Mouse (Mus musculus) ES-Bruce4 (cell line): ENCODE data around the gene Lce6a. TPM values are rescaled to one million over a fixed set of nuclear protein-coding genes. Genes with fewer than 3 reads are reported as not detected.

ENCODE experiments used
- H3K27ac ChIP-seq: 2 replicates; pipeline ENCODE4 v1.5.1; 2012; ENCODE audit warnings: low read length, inconsistent platforms; ENCODE audit not compliant: insufficient read depth
- H3K27me3 ChIP-seq: 2 replicates; pipeline ENCODE4 v1.6.1; 2012; ENCODE audit warnings: mild to moderate bottlenecking, low read length, inconsistent platforms; ENCODE audit not compliant: control insufficient read depth, poor library complexity, insufficient read depth, severe bottlenecking
- H3K36me3 ChIP-seq: 2 replicates; pipeline ENCODE4 v1.6.1; 2012; ENCODE audit warnings: inconsistent platforms, mild to moderate bottlenecking, low read length, moderate library complexity; ENCODE audit not compliant: control insufficient read depth, poor library complexity, insufficient read depth, severe bottlenecking
- H3K4me1 ChIP-seq: one replicate; pipeline ENCODE4 v1.8.1; 2011; ENCODE audit warnings: low read length; ENCODE audit not compliant: control insufficient read depth, insufficient read depth
- H3K4me3 ChIP-seq: 2 replicates; pipeline ENCODE4 v1.5.1; 2011; ENCODE audit warnings: low read depth, mild to moderate bottlenecking, low read length
- H3K9ac ChIP-seq: 2 replicates; pipeline ENCODE4 v1.6.1; 2012; ENCODE audit warnings: low read depth, mild to moderate bottlenecking, inconsistent platforms; ENCODE audit not compliant: poor library complexity, severe bottlenecking
- H3K9me3 ChIP-seq: replicated peaks from 2 replicates; pipeline ENCODE4 v1.6.1; 2012; ENCODE audit warnings: mild to moderate bottlenecking, low read length, inconsistent platforms; ENCODE audit not compliant: control insufficient read depth, poor library complexity, insufficient read depth, severe bottlenecking
- CTCF ChIP-seq: IDR thresholded peaks from one replicate; pipeline ENCODE4 v1.8.1; 2011; ENCODE audit warnings: low read depth, low read length
- EP300 ChIP-seq: IDR thresholded peaks from 2 replicates; pipeline ENCODE4 v1.6.1; 2011; ENCODE audit warnings: low read depth, low read length; ENCODE audit not compliant: insufficient read depth
- POLR2A ChIP-seq: IDR thresholded peaks from one replicate; pipeline ENCODE4 v1.8.1; 2011; ENCODE audit warnings: low read length; ENCODE audit not compliant: insufficient read depth
- polyA plus RNA-seq: library from polyadenylated mRNA; stranded (reverse); fragments of >200 nt; gene quantifications from 2 replicates; pipeline ENCODE4 v1.2.4, GENCODE M21; 2011; ENCODE audit warnings: low read depth; ENCODE audit not compliant: missing spikeins, insufficient read depth, insufficient read length

Lce6a gene
- polyA plus RNA-seq, 1 experiment = not detected

DNA sequence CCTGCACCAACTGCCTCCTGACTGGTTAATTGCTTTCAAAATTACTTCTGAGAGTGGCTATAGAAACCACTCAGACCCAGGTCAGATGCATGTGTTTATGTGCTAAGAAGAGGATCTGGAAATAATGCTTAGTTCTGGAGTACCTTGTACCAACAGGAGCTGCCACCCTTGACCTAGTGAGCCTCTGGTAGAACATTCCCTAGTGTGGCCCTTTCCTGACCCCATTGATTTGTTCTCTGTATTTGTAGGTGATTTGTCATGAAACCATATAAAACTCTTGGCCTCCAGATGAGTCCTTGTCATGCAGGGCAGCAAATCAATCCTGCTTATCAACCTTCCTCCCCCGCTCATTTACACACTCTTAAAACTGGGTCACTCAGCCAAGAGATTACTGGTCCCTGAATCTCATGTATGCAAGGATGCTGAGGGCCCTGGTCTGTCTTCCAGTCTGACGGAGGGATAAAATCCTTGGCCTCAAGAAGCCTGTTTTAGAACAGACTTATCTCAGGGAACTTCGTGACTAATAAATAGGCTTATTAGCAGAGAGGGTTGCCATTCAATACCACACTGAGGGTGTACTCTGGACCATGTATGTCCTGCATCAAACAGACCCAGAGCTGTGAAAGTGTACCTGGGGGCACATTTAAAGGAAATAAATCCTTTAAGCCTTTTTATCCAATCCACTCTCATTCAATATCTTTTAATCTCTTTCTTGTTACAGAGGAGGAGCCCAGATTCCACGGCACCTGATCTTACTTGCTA, 42.6 kb downstream of the Lce6a start:
- H3K36me3 ChIP-seq = no peaks in the 10 kb centered on the region
- H3K9me3 ChIP-seq = no peaks in the 10 kb centered on the region
- no peak for TF ChIP-seq POLR2A
- TF ChIP-seq EP300 = no peak
- no peak for TF ChIP-seq CTCF
- no peak overlapping the region for H3K4me3 ChIP-seq
- no peaks in the 10 kb centered on the region for H3K27me3 ChIP-seq
- H3K27ac ChIP-seq = no peak overlapping the region
- no peak overlapping the region for H3K9ac ChIP-seq
- H3K4me1 ChIP-seq = no peaks in the 10 kb centered on the region

GRCm38 (mm10) chr3:92573449-92574041, 47.9 kb downstream of the Lce6a start, which contains the start of gene Ivl:
Gene Ivl (minus strand): TSS chr3:92573735.
- no peak for TF ChIP-seq CTCF
- no peak for TF ChIP-seq EP300
- TF ChIP-seq POLR2A = no peak
- no peak within 1 kb of the TSS for H3K27ac ChIP-seq

DNA sequence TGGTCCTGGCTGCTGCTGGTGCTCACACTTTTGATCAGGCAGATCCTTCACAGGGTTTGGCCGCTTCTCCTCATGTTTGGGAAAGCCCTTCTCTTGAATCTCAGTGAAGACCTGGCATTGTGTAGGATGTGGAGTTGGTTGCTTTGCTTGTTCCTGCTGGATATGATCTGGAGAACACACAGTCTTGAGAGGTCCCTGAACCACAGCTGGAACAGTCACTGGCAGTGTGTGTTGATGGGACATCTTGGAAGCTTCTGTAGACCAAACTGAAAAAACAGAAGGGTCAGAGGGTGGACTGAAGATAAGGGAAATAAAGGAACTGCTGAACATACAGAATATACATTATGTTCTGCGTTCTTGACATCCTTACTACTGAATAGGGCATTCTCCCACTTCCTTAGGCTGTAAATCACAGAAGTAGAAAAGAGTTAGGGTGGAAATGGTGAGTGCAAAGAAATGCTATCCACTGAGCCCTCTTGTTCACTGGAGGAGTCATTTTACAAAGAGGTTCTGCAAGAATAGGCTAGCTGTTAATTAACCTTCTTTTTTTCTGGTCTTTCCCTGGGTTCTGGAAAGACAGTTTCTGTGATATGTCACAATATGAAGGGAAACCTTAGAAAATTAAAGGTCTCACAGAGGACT, 48.8 kb downstream of the Lce6a start:
- Histone ChIP-seq H3K9ac (no peak overlapping the region), H3K27ac (no peak overlapping the region), H3K4me1 (no peaks in the 10 kb centered on the region), H3K36me3 (no peaks in the 10 kb centered on the region), H3K27me3 (no peaks in the 10 kb centered on the region), H3K4me3 (no peak overlapping the region), H3K9me3 (no peaks in the 10 kb centered on the region)
- TF ChIP-seq POLR2A (no peak), CTCF (no peak), EP300 (no peak)

More at GRCm38 (mm10) chr3:92573449-92574041, 47.9 kb downstream of the Lce6a start, which contains the start of gene Ivl:
- Histone ChIP-seq H3K9me3 (no peaks in the 10 kb centered on the region), H3K27me3 (no peaks in the 10 kb centered on the region), H3K9ac (no peak within 1 kb of the TSS), H3K4me1 (no peaks in the 10 kb centered on the region), H3K36me3 (no peaks in the 10 kb centered on the region), H3K4me3 (no peak within 1 kb of the TSS)

Other genes with a start within 250 kb of the Lce6a start
- not detected in 2 replicates for gene Sprr2h, start 236.0 kb downstream of the Lce6a start, polyA plus RNA-seq
- not detected in 2 replicates for gene Sprr2i, start 213.7 kb downstream of the Lce6a start, polyA plus RNA-seq
- not detected in 2 replicates for gene Sprr2j-ps, start 203.6 kb downstream of the Lce6a start, polyA plus RNA-seq
- 41.5 and 42.0 TPM in 2 replicates for gene Gm9774, start 192.2 kb downstream of the Lce6a start, polyA plus RNA-seq
- not detected in 2 replicates for gene Sprr2k, start 189.1 kb downstream of the Lce6a start, polyA plus RNA-seq
- not detected in 2 replicates for gene Sprr1b, start 182.9 kb downstream of the Lce6a start, polyA plus RNA-seq
- gene Sprr3, start 162.9 kb downstream of the Lce6a start, polyA plus RNA-seq = not detected in 2 replicates
- gene Sprr1a, start 135.8 kb downstream of the Lce6a start, polyA plus RNA-seq = 1.5 TPM in 1 of 2 replicates, not detected in the other
- gene Sprr4, start 121.2 kb downstream of the Lce6a start, polyA plus RNA-seq = not detected in 2 replicates
- gene 2310046K23Rik, start 87.1 kb downstream of the Lce6a start, polyA plus RNA-seq = not detected in 2 replicates
- not detected in 2 replicates for gene Ivl, start 47.9 kb downstream of the Lce6a start, polyA plus RNA-seq
- gene Smcp, start 32.7 kb downstream of the Lce6a start, polyA plus RNA-seq = not detected in 2 replicates
- gene 2210017I01Rik, start 14.2 kb downstream of the Lce6a start, polyA plus RNA-seq = not detected in 2 replicates
- not detected in 2 replicates for gene Lce1a1, start 26.6 kb upstream of the Lce6a start, polyA plus RNA-seq
- not detected in 2 replicates for gene Lce1b, start 35.3 kb upstream of the Lce6a start, polyA plus RNA-seq
- gene Lce1a2, start 48.7 kb upstream of the Lce6a start, polyA plus RNA-seq = not detected in 2 replicates
- not detected in 2 replicates for gene Lce1c, start 57.6 kb upstream of the Lce6a start, polyA plus RNA-seq
- gene Lce1d, start 65.5 kb upstream of the Lce6a start, polyA plus RNA-seq = not detected in 2 replicates
- gene Lce1e, start 87.4 kb upstream of the Lce6a start, polyA plus RNA-seq = not detected in 2 replicates
- not detected in 2 replicates for gene Lce1f, start 98.7 kb upstream of the Lce6a start, polyA plus RNA-seq
- not detected in 2 replicates for gene Gm38119, start 117.4 kb upstream of the Lce6a start, polyA plus RNA-seq
- gene Lce1g, start 130.7 kb upstream of the Lce6a start, polyA plus RNA-seq = not detected in 2 replicates
- gene Lce1h, start 143.4 kb upstream of the Lce6a start, polyA plus RNA-seq = not detected in 2 replicates
- gene Lce1i, start 157.2 kb upstream of the Lce6a start, polyA plus RNA-seq = not detected in 2 replicates
- not detected in 2 replicates for gene Lce1j, start 168.9 kb upstream of the Lce6a start, polyA plus RNA-seq
- not detected in 2 replicates for gene Lce1k, start 186.2 kb upstream of the Lce6a start, polyA plus RNA-seq
- not detected in 2 replicates for gene Kprp, start 205.6 kb upstream of the Lce6a start, polyA plus RNA-seq
- gene Lce1l, start 229.6 kb upstream of the Lce6a start, polyA plus RNA-seq = not detected in 2 replicates
- not detected in 2 replicates for gene 2310050C09Rik, start 248.6 kb upstream of the Lce6a start, polyA plus RNA-seq